Mouse (Mus musculus): ENCODE measurements at regions not wholly inside any gene's neighbourhood (a gene's known extent, or its start where the extent isn't known, plus 50 kb on each side); places are given as distances from the start of the nearest gene placed in this dataset.

GRCm38 (mm10) chr8:26795616-26796015 lies 181.5 kb upstream of the Zfp703 start:
- no peak for TF ChIP-seq EP300 (IDR thresholded peaks at IDR 0.05; ENCODE audit: insufficient read depth, low read depth, low read length)
- TF ChIP-seq CTCF (IDR thresholded peaks at IDR 0.05; ENCODE audit: low read depth, low read length), result no peak
